Comparison of ENCODE assay signal across 24 mouse cellular contexts in the genomic region with DNA sequence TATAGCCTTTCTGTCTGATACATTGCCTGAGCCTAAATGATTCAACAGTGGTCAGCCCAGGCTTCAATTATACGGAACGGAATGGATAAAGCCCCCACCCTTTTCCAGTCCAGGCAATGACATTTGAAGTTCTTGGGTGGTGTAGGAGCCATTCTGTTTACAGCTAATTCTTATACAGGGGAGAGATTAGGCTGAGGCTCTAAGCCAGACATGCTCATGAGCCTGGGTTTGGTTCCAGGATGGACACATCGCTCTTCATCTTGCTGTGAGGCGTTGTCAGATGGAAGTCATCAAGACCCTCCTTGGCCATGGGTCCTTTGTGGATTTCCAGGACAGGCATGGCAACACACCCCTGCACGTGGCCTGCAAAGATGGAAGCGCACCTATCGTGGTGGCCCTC. TPM values are rescaled to one million over a fixed set of nuclear protein-coding genes. Genes with fewer than 3 reads are reported as not detected.
"Had no signal": no experiment of that assay in that cellular context is flagged by ENCODE, and none has a peak within 500 bp of the region (broad histone marks: within the 10 kb centered on the region; RNA-seq: fewer than 3 reads in every experiment).

No protein-coding gene starts in this region.

- H3K4me1 ChIP-seq: liver, embryonic 15.5 days; midbrain, embryonic 12.5 days; neural tube, embryonic 12.5 days had no signal

- H3K9me3 ChIP-seq: liver, embryonic 13.5 days; liver, embryonic 15.5 days; megakaryocyte, embryonic 14.5 days; midbrain, embryonic 12.5 days; neural tube, embryonic 12.5 days; stomach, embryonic 15.5 days had no signal

- DNase-seq: liver, embryonic 13.5 days; liver, postnatal 0 days; midbrain, embryonic 14.5 days; right cerebral cortex, postnatal 14 days; thymus, adult 2 months; thymus, postnatal 25 days; thymus, postnatal 4 days had no signal

- H3K4me3 ChIP-seq: liver, embryonic 13.5 days; liver, embryonic 15.5 days; megakaryocyte, embryonic 14.5 days; midbrain, embryonic 12.5 days; neural tube, embryonic 12.5 days; stomach, embryonic 15.5 days had no signal

- H3K27me3 ChIP-seq: liver, embryonic 13.5 days; liver, embryonic 15.5 days; megakaryocyte, embryonic 14.5 days; midbrain, embryonic 12.5 days; neural tube, embryonic 12.5 days; stomach, embryonic 15.5 days had no signal

- H3K27ac ChIP-seq: liver, embryonic 13.5 days; liver, embryonic 15.5 days; macrophage; midbrain, embryonic 12.5 days; neural tube, embryonic 12.5 days; stomach, embryonic 15.5 days; stomach, postnatal 0 days had no signal

- H3K4me2 ChIP-seq: liver, embryonic 11.5 days; liver, embryonic 13.5 days; liver, embryonic 15.5 days; lung, embryonic 14.5 days; midbrain, embryonic 12.5 days; neural tube, embryonic 12.5 days; stomach, embryonic 15.5 days had no signal

- H3K9ac ChIP-seq: liver, embryonic 13.5 days; liver, embryonic 15.5 days; liver, postnatal 0 days; lung, embryonic 14.5 days; midbrain, embryonic 12.5 days; neural tube, embryonic 12.5 days; stomach, embryonic 15.5 days had no signal

- H3K36me3 ChIP-seq: stomach, embryonic 15.5 days had no signal

RNA-seq across cellular contexts. Expression of a gene that starts 55.6 kb away (rescaled TPM):
- total RNA-seq: megakaryocyte progenitor cell, adult 5-6 weeks; midbrain, postnatal 0 days; monocyte, adult 5-6 weeks; neutrophil, adult 5-6 weeks had no signal
- polyA plus RNA-seq: liver, embryonic 11.5 days; liver, embryonic 13.5 days; liver, embryonic 15.5 days; liver, postnatal 0 days; lung, embryonic 14.5 days; macrophage; midbrain, embryonic 12.5 days; midbrain, embryonic 14.5 days; midbrain, postnatal 0 days; neural tube, embryonic 12.5 days; neural tube, embryonic 14.5 days; spleen, adult 2 months; stomach, embryonic 15.5 days; stomach, postnatal 0 days; testis, adult 2 months; thymus, adult 2 months; urinary bladder, adult 2 months had no signal
